ENCODE assay signal across 10 mouse cellular contexts in the genomic region with DNA sequence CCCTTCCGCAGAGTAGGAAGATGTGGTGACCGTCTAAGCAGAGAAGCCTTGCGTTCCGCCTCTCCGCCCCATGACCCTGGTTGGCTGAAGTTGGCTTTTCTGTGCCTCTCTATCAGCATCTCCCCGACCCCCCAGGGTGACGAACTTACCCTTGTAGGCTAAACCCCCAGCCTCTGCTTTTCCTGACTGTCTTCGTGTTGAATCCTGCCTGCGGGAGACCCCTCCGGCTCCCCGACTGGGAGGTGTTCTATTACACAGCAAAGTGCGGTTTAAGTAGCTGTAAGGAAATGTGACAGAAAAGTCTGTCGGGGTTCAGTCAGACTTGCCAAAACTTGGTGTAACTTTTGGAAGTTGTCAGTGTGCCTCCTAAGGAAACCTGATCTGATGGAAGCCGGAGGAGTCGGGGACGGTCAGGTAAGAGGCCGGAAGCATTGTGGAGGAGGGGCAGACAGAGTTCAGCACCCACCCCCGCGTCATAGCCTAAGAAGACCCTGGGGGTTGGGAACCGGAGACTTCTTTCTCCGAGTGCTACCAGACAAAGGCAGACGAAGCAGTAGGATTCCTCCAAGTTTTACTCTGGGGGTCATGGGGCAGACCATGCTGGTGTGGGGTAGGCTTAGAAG. TPM values are rescaled to one million over a fixed set of nuclear protein-coding genes. Genes with fewer than 3 reads are reported as not detected.
DNase-seq lines count a peak whose midpoint lies in the region; ATAC-seq lines count a peak whose summit lies in the region.
"Had no signal": no experiment of that assay in that cellular context is flagged by ENCODE, and none has a peak within 500 bp of the region (broad histone marks: within the 10 kb centered on the region; RNA-seq: fewer than 3 reads in every experiment).

No protein-coding gene starts in this region.

- intact Hi-C loops in heart, postnatal 10 days (cut with DNase I) = no loop called here
- intact Hi-C loops in left cerebral cortex, postnatal 14 days (cut with DNase I) = no loop called here

- H3K27ac ChIP-seq in heart, embryonic 16.5 days (ENCODE audit: low read length) = peak overlapping the region; percentile 65
- H3K27ac ChIP-seq in liver, embryonic 15.5 days (replicated peaks) = no peak overlapping the region

- peak overlapping the region; percentile 45 for H3K4me3 ChIP-seq in heart, embryonic 16.5 days (ENCODE audit: low read length)
- H3K4me3 ChIP-seq in liver, embryonic 15.5 days (replicated peaks) = no peak overlapping the region

- H3K4me2 ChIP-seq in heart, embryonic 16.5 days (ENCODE audit: low read depth, low read length) = peak overlapping the region; percentile 63
- peak overlapping the region; percentile 39 for H3K4me2 ChIP-seq in liver, embryonic 15.5 days

- no peaks in the 10 kb centered on the region for H3K27me3 ChIP-seq in heart, embryonic 16.5 days (ENCODE audit: control insufficient read depth, insufficient read depth, low read length)
- peaks cover 29% of the 10 kb centered on the region for H3K27me3 ChIP-seq in liver, embryonic 15.5 days

- H3K9me3 ChIP-seq in heart, embryonic 16.5 days (replicated peaks; ENCODE audit: control insufficient read depth, low read length) = no peaks in the 10 kb centered on the region
- H3K9me3 ChIP-seq in liver, embryonic 15.5 days (replicated peaks) = no peaks in the 10 kb centered on the region

- peaks cover 9% of the 10 kb centered on the region for H3K4me1 ChIP-seq in heart, embryonic 16.5 days (ENCODE audit: control insufficient read depth, insufficient read depth, low read length)
- no peaks in the 10 kb centered on the region; the same call in 1 of the 2 replicates for H3K4me1 ChIP-seq in liver, embryonic 15.5 days (replicated peaks)

- 13% methylated on average over 22 of the region's 22 CpGs for WGBS in heart, embryonic 16.5 days
- 22% methylated on average over 22 of the region's 22 CpGs for WGBS in liver, embryonic 15.5 days (ENCODE audit: insufficient replicate concordance)

- H3K36me3 ChIP-seq in heart, embryonic 16.5 days (ENCODE audit: control insufficient read depth, insufficient read depth) = no peaks in the 10 kb centered on the region
- H3K36me3 ChIP-seq in liver, embryonic 15.5 days (replicated peaks) = no peaks in the 10 kb centered on the region

- H3K9ac ChIP-seq in heart, embryonic 16.5 days (ENCODE audit: low read length) = peak overlapping the region; percentile 43
- no peak overlapping the region for H3K9ac ChIP-seq in liver, embryonic 15.5 days

- ATAC-seq in heart, embryonic 16.5 days (replicated peaks; ENCODE audit: extremely low read depth, insufficient read depth, low FRiP score) = 0 out of 2 replicates have a peak, but pooled peaks have one; percentile 4
- no peak for ATAC-seq in liver, embryonic 15.5 days (ENCODE audit: insufficient read depth)

- DNase-seq in heart, adult 11 months = peak; percentile 56
- DNase-seq in heart, postnatal 10 days = no peak
- DNase-seq in ES-CJ7 (ENCODE audit: low read depth, low spot score) = peak; percentile 62
- DNase-seq in ovary, postnatal 10 days (ENCODE audit: low spot score) = no peak
- DNase-seq in left cerebral cortex, postnatal 14 days (ENCODE audit: low spot score in 2 of 2) = no peak
- DNase-seq in thymus, postnatal 14 days = no peak

RNA-seq across cellular contexts. Expression of a gene that starts 27.1 kb away (rescaled TPM):
- not detected for total RNA-seq in heart, postnatal 10 days (2021)
- polyA plus RNA-seq in heart, embryonic 16.5 days (2015; fragmentation: Nextera tagmentation; extraction: Ambion mirVana) = not detected in 2 replicates
- polyA plus RNA-seq in liver, embryonic 15.5 days (2015; fragmentation: Nextera tagmentation; extraction: Ambion mirVana) = not detected in 2 replicates
- total RNA-seq in left cerebral cortex, postnatal 14 days (2021) = under 1 TPM in 1 of 2 experiments, not detected in 1; 0.13 TPM
- total RNA-seq: hematopoietic stem cell, adult 5-6 weeks; megakaryocyte-erythroid progenitor cell, adult 5-6 weeks had no signal

RNA-seq across cellular contexts. Expression of a gene that starts 58.1 kb away (rescaled TPM):
- under 1 TPM; 0.27 to 0.48 TPM for total RNA-seq in heart, postnatal 10 days (2021)
- 0.28 and 0.87 TPM in 2 replicates for polyA plus RNA-seq in heart, embryonic 16.5 days (2015; fragmentation: Nextera tagmentation; extraction: Ambion mirVana)
- not detected in 2 replicates for polyA plus RNA-seq in liver, embryonic 15.5 days (2015; fragmentation: Nextera tagmentation; extraction: Ambion mirVana)
- not detected for total RNA-seq in left cerebral cortex, postnatal 14 days (2021)
- total RNA-seq: hematopoietic stem cell, adult 5-6 weeks; megakaryocyte-erythroid progenitor cell, adult 5-6 weeks had no signal

Comparison
In these comparisons a context has a peak if more than half of its experiments do, and no peak if none do; other contexts are left out.
1. DNase-seq: peak in heart, adult 11 months (single experiment) and ES-CJ7 (single experiment); none in heart, postnatal 10 days (0 of 2), ovary, postnatal 10 days (single experiment), left cerebral cortex, postnatal 14 days (0 of 2) and thymus, postnatal 14 days (single experiment).